Mouse (Mus musculus) liver, embryonic 14.5 days (tissue): Measurements from ENCODE around the gene Wdr4. TPM values are rescaled to one million over a fixed set of nuclear protein-coding genes. Genes with fewer than 3 reads are reported as not detected.

Experiments used
- ATAC-seq: fragments of 200-750 bp; cut with Nextera tagmentation; 2 replicates; pipeline ENCODE4 v1.8.0; 2017; ENCODE audit warnings: moderate number of reproducible peaks, mild to moderate bottlenecking, moderate library complexity; ENCODE audit not compliant: insufficient read depth
- DNase-seq, 3 experiments: peaks; one replicate each; pipeline ENCODE4 v3.0.0-alpha.2; 2012 to 2013; ENCODE audit warnings: low read depth in 3 of 3, low spot score in 3 of 3
- H3K27ac ChIP-seq: fragments of 300-500 bp; sonication (generic); 2 replicates; pipeline ENCODE4 v1.5.1; 2014; ENCODE audit warnings: moderate library complexity, mild to moderate bottlenecking, control low read depth, inconsistent platforms
- H3K27me3 ChIP-seq: fragments of 300-500 bp; sonication (generic); 2 replicates; pipeline ENCODE4 v1.6.1; 2014; ENCODE audit warnings: mild to moderate bottlenecking, low read length, moderate library complexity; ENCODE audit not compliant: control insufficient read depth, insufficient read depth
- H3K36me3 ChIP-seq: fragments of 300-500 bp; sonication (generic); replicated peaks from 2 replicates; pipeline ENCODE4 v1.6.1; 2014; ENCODE audit warnings: low read depth; ENCODE audit not compliant: control insufficient read depth, insufficient read depth
- H3K4me1 ChIP-seq, 2 experiments: fragments of 200-500 bp in 1 of 2; fragments of 300-500 bp in 1 of 2; sonication (generic) in 1 of 2; replicated peaks; 2 replicates each; pipeline ENCODE4 v1.6.1; 2012 to 2014; ENCODE audit warnings: antibody characterized with exemption in 1 of 2, inconsistent platforms in 1 of 2, low read length in 1 of 2; ENCODE audit not compliant: control insufficient read depth in 2 of 2, insufficient read depth in 2 of 2
- H3K4me2 ChIP-seq: fragments of 300-500 bp; sonication (generic); 2 replicates; pipeline ENCODE4 v1.6.1; 2014; ENCODE audit warnings: low read depth, mild to moderate bottlenecking, control low read depth, moderate library complexity
- H3K4me3 ChIP-seq, 2 experiments: fragments of 200-500 bp in 1 of 2; fragments of 300-500 bp in 1 of 2; sonication (generic) in 1 of 2; 2 replicates each; pipeline ENCODE4 v1.5.1; 2012 to 2014; ENCODE audit warnings: low read depth in 2 of 2, low read length in 2 of 2, mild to moderate bottlenecking in 2 of 2, control low read depth in 1 of 2, inconsistent platforms in 1 of 2, moderate library complexity in 1 of 2; ENCODE audit not compliant: insufficient read depth in 1 of 2
- H3K9ac ChIP-seq: fragments of 300-500 bp; sonication (generic); replicated peaks from 2 replicates; pipeline ENCODE4 v1.6.1; 2014; ENCODE audit warnings: mild to moderate bottlenecking, control low read depth, moderate library complexity
- H3K9me3 ChIP-seq: fragments of 300-500 bp; sonication (generic); 2 replicates; pipeline ENCODE4 v1.6.1; 2016; ENCODE audit warnings: low read length, mixed read lengths; ENCODE audit not compliant: control insufficient read depth
- CTCF ChIP-seq: IDR thresholded peaks from 2 replicates; pipeline ENCODE4 v1.5.1; 2016; ENCODE audit warnings: antibody characterized with exemption, low read depth, control low read depth
- EP300 ChIP-seq: IDR thresholded peaks from 2 replicates; pipeline ENCODE4 v1.6.1; 2016; ENCODE audit warnings: antibody characterized with exemption, low read depth
- WGBS: fragments of 180-500 bp; shearing (Covaris S2); extraction: QIAGEN DNeasy Blood & Tissue Kit; methylation state at CpG from one replicate; pipeline ENCODE4 v1.1.7; 2014; ENCODE audit not compliant: insufficient replicate concordance; 5-methylcytosine and 5-hydroxymethylcytosine counted together
- microRNA-seq: library from miRNA; unstranded; fragments of <30 nt; microRNA quantifications from one replicate; pipeline ENCODE4, GENCODE M21; 2016
- polyA plus RNA-seq, 2 experiments: library from polyadenylated mRNA; depleted of rRNA in 1 of 2; stranded (reverse) in 1 of 2; unstranded in 1 of 2; fragments of >200 nt; fragmentation: Nextera tagmentation in 1 of 2; extraction: Ambion mirVana in 1 of 2; gene quantifications; 2 replicates each; pipeline versions ENCODE4 v1.2.1 to v1.2.3; 2012 to 2014

Gene Wdr4
- polyA plus RNA-seq, 2 experiments, result 14.1 to 21.1 TPM

DNA sequence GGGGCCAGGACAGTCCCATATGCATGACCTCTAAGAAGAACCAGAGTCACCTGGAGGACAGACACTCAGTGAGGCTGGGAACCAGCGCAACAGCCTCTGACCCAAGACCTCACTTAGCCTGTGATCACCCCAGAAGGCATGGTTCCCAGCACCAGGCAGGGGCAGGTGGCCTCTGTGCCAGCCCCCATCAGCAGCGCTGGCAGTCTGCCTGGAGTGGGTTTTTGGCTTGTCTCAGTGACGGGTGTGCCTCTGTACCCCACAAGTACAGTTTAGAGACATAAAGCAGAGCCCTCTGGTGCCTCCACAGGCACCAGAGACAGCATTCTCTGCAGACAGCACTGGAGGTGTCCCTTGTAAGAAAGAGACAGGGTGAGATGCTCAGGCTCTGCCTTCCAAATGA, 69.6 kb downstream of the Wdr4 start:
- no peak overlapping the region for H3K9ac ChIP-seq
- H3K27ac ChIP-seq, result no peak overlapping the region
- no peaks in the 10 kb centered on the region for H3K36me3 ChIP-seq
- no peak overlapping the region for H3K4me2 ChIP-seq
- no peak for DNase-seq
- no peaks in the 10 kb centered on the region for H3K9me3 ChIP-seq
- no peak for ATAC-seq
- H3K4me1 ChIP-seq, result peaks cover 0 to 4% of the 10 kb centered on the region in 2 experiments; a peak in 2 of 4 replicates
- WGBS, result 53% methylated on average over 3 of the region's 3 CpGs
- TF ChIP-seq CTCF, result no peak
- no peak for TF ChIP-seq EP300
- no peaks in the 10 kb centered on the region for H3K27me3 ChIP-seq
- no peak overlapping the region for H3K4me3 ChIP-seq

DNA sequence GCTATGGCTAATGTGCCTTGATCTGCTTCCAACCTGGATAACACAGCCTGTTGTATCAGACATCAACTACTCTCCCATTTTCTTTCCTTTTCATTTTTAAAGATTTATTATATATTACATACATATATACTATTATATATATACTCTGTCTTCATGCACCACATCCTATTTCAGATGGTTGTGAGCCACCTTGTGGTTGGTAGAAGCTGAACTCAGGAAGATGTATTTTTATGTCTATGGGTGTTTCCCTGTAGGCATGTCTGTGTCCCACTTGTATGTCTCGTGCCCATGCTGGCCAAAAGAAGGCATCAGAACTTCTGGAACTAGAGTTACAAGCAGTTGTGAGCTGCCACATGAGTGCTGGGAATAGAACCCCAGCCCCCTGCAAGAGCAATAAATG, 71.3 kb downstream of the Wdr4 start:
- Histone ChIP-seq H3K27ac (no peak overlapping the region), H3K4me2 (no peak overlapping the region), H3K4me3 (no peak overlapping the region), H3K4me1 (peaks cover 0 to 10% of the 10 kb centered on the region in 2 experiments; a peak in 2 of 4 replicates), H3K9me3 (no peaks in the 10 kb centered on the region), H3K36me3 (no peaks in the 10 kb centered on the region), H3K9ac (no peak overlapping the region), H3K27me3 (no peaks in the 10 kb centered on the region)
- no peak for TF ChIP-seq CTCF
- WGBS, result 52% methylated on average over 1 of the region's 1 CpGs
- DNase-seq, result no peak
- no peak for ATAC-seq

DNA sequence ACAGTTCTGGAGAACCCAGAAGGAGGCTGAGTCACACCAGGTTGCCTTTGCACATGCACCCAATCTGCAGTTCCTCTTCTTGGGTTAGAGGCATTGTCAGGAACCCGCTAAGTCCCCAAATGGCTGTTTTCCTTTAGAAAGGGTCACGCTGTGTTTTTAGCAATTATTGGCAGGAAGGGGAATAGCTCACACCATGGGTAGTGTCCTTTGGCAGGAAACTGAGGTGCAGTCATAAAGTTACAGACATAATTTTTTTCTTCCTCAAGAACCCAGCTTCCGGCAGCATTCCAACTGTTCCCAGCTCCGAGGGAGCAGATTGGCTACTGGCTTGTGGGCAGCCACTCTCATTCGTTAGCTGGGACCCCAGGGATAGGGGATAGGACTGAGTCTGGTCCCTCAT, 72.0 kb downstream of the Wdr4 start:
- H3K9me3 ChIP-seq, result no peaks in the 10 kb centered on the region
- TF ChIP-seq CTCF (no peak), EP300 (no peak)
- no peaks in the 10 kb centered on the region for H3K27me3 ChIP-seq
- H3K4me3 ChIP-seq, result no peak overlapping the region
- DNase-seq, result no peak
- no peak for ATAC-seq
- whole genome bisulfite sequencing, result 42% methylated on average over 5 of the region's 5 CpGs
- H3K27ac ChIP-seq, result no peak overlapping the region
- no peak overlapping the region for H3K4me2 ChIP-seq
- H3K9ac ChIP-seq, result no peak overlapping the region
- peaks cover 0 to 10% of the 10 kb centered on the region in 2 experiments; a peak in 2 of 4 replicates for H3K4me1 ChIP-seq
- no peaks in the 10 kb centered on the region for H3K36me3 ChIP-seq

DNA sequence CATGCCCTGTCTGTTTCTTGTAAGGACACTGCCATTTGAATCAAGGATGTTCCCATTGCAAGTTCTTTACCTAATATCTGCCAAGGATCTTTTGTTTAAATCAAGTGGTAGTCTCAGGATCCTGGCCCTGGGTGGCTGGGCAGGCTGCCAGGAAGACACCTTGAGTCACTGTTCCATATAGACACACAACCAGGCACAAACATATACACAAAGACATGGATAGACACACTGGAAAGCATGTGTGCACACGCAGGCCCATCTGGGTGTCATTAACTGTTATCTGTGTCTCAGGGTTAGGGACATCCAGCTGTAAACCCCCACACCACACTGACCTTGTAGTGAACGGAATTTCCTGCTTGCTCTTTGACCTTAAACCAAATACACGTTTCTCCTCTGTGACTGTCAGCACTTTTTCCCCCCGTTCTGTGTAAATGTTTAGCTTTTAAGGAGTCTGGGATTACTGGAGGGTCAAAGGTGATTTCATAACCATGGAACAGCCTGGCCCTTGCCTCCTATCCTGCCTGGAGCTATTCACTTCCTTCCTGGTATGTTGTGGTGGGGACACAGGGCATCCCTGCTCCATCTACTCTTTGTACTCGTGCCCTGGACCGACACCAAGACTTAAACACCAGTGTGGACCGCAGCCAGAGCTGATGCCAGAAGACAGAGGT, 74.6 kb downstream of the Wdr4 start:
- Histone ChIP-seq H3K27ac (no peak overlapping the region), H3K9ac (no peak overlapping the region), H3K36me3 (no peaks in the 10 kb centered on the region), H3K4me2 (no peak overlapping the region), H3K4me3 (no peak overlapping the region), H3K9me3 (no peaks in the 10 kb centered on the region), H3K27me3 (no peaks in the 10 kb centered on the region), H3K4me1 (peaks cover 0 to 10% of the 10 kb centered on the region in 2 experiments; a peak in 2 of 4 replicates)
- TF ChIP-seq EP300, result no peak
- TF ChIP-seq CTCF, result no peak
- 17% methylated on average over 7 of the region's 7 CpGs for WGBS
- ATAC-seq (no peak), DNase-seq (no peak)

Small RNA genes lying within 50 kb of the gene (microRNA-seq; reads per million reads assigned to microRNA genes)
- not detected for gene Gm24970

Other genes starting within 250 kb of the Wdr4 start
- gene Rsph1, start 242.6 kb downstream of the Wdr4 start, polyA plus RNA-seq (2012; rRNA removed), result 0.04 and 0.08 TPM in 2 replicates
- gene Rsph1, start 242.6 kb downstream of the Wdr4 start, polyA plus RNA-seq (2014; fragmentation: Nextera tagmentation; extraction: Ambion mirVana), result 0.14 and 0.22 TPM in 2 replicates
- gene Slc37a1, start 233.2 kb downstream of the Wdr4 start, polyA plus RNA-seq (2012; rRNA removed), result 1.9 and 2.3 TPM in 2 replicates
- gene Slc37a1, start 233.2 kb downstream of the Wdr4 start, polyA plus RNA-seq (2014; fragmentation: Nextera tagmentation; extraction: Ambion mirVana), result 1.2 and 1.9 TPM in 2 replicates
- 3.6 TPM in 2 replicates for gene Pde9a, start 133.8 kb downstream of the Wdr4 start, polyA plus RNA-seq (2012; rRNA removed)
- 2.8 and 3.4 TPM in 2 replicates for gene Pde9a, start 133.8 kb downstream of the Wdr4 start, polyA plus RNA-seq (2014; fragmentation: Nextera tagmentation; extraction: Ambion mirVana)
- gene Ndufv3, start 135 bp upstream of the Wdr4 start, polyA plus RNA-seq (2012; rRNA removed), result 37.5 and 65.5 TPM in 2 replicates
- 189 and 194 TPM in 2 replicates for gene Ndufv3, start 135 bp upstream of the Wdr4 start, polyA plus RNA-seq (2014; fragmentation: Nextera tagmentation; extraction: Ambion mirVana)
- 5.5 and 7.0 TPM in 2 replicates for gene Pknox1, start 44.8 kb upstream of the Wdr4 start, polyA plus RNA-seq (2012; rRNA removed)
- gene Pknox1, start 44.8 kb upstream of the Wdr4 start, polyA plus RNA-seq (2014; fragmentation: Nextera tagmentation; extraction: Ambion mirVana), result 10.6 and 11.8 TPM in 2 replicates
- gene Cbs, start 117.3 kb upstream of the Wdr4 start, polyA plus RNA-seq (2012; rRNA removed), result 14.6 and 15.7 TPM in 2 replicates
- gene Cbs, start 117.3 kb upstream of the Wdr4 start, polyA plus RNA-seq (2014; fragmentation: Nextera tagmentation; extraction: Ambion mirVana), result 13.1 and 14.9 TPM in 2 replicates
- 90.4 and 145 TPM in 2 replicates for gene U2af1, start 138.9 kb upstream of the Wdr4 start, polyA plus RNA-seq (2012; rRNA removed)
- 83.3 and 83.8 TPM in 2 replicates for gene U2af1, start 138.9 kb upstream of the Wdr4 start, polyA plus RNA-seq (2014; fragmentation: Nextera tagmentation; extraction: Ambion mirVana)
- not detected in 2 replicates for gene Cryaa, start 157.8 kb upstream of the Wdr4 start, polyA plus RNA-seq (2012; rRNA removed)
- not detected in 2 replicates for gene Cryaa, start 157.8 kb upstream of the Wdr4 start, polyA plus RNA-seq (2014; fragmentation: Nextera tagmentation; extraction: Ambion mirVana)